Mouse (Mus musculus) neural tube, embryonic 11.5 days (tissue): ENCODE data around the gene Ccdc158. TPM values are rescaled to one million over a fixed set of nuclear protein-coding genes. Genes with fewer than 3 reads are reported as not detected.
A peak's percentile ranks its signal among the peaks of the same experiment; 100 is the strongest.

Experiments used
- ATAC-seq: fragments of 200-750 bp; cut with Nextera tagmentation; 2 replicates; pipeline ENCODE4 v1.8.0; 2017; ENCODE audit warnings: moderate number of reproducible peaks, mild to moderate bottlenecking, moderate TSS enrichment, moderate library complexity; ENCODE audit not compliant: insufficient read depth, low FRiP score, low TSS enrichment
- DNase-seq: peaks from one replicate; pipeline ENCODE4 v3.0.0-alpha.2; 2015; ENCODE audit warnings: low spot score
- H3K27ac ChIP-seq: fragments of 300-500 bp; sonication (generic); 2 replicates; pipeline ENCODE4 v1.5.1; 2014; ENCODE audit warnings: low read depth, mild to moderate bottlenecking, low read length
- H3K27me3 ChIP-seq: fragments of 300-500 bp; sonication (generic); 2 replicates; pipeline ENCODE4 v1.6.1; 2014; ENCODE audit warnings: mild to moderate bottlenecking, low read length, mixed read lengths; ENCODE audit not compliant: control insufficient read depth, insufficient read depth
- H3K36me3 ChIP-seq: fragments of 300-500 bp; sonication (generic); 2 replicates; pipeline ENCODE4 v1.6.1; 2014; ENCODE audit warnings: mild to moderate bottlenecking, low read length, moderate library complexity, mixed read lengths; ENCODE audit not compliant: control insufficient read depth, insufficient read depth
- H3K4me1 ChIP-seq: fragments of 300-500 bp; sonication (generic); 2 replicates; pipeline ENCODE4 v1.6.1; 2014; ENCODE audit warnings: low read length, mixed read lengths; ENCODE audit not compliant: control insufficient read depth, insufficient read depth
- H3K4me2 ChIP-seq: fragments of 300-500 bp; sonication (generic); 2 replicates; pipeline ENCODE4 v1.6.1; 2014; ENCODE audit warnings: low read depth, mild to moderate bottlenecking, moderate library complexity
- H3K4me3 ChIP-seq: fragments of 300-500 bp; sonication (generic); 2 replicates; pipeline ENCODE4 v1.5.1; 2014; ENCODE audit warnings: low read depth, low read length
- H3K9ac ChIP-seq: fragments of 300-500 bp; sonication (generic); 2 replicates; pipeline ENCODE4 v1.6.1; 2014; ENCODE audit warnings: mild to moderate bottlenecking, low read length
- H3K9me3 ChIP-seq: fragments of 300-500 bp; sonication (generic); 2 replicates; pipeline ENCODE4 v1.6.1; 2016; ENCODE audit warnings: low read length; ENCODE audit not compliant: control insufficient read depth
- WGBS: fragments of 180-500 bp; shearing (Covaris S2); extraction: QIAGEN DNeasy Blood & Tissue Kit; methylation state at CpG from one replicate; pipeline ENCODE4 v1.1.7; 2014; 5-methylcytosine and 5-hydroxymethylcytosine counted together
- polyA plus RNA-seq: library from polyadenylated mRNA; unstranded; fragments of >200 nt; fragmentation: Nextera tagmentation; extraction: Ambion mirVana; gene quantifications from 2 replicates; pipeline ENCODE4 v1.2.1, GENCODE M21; 2014

The Ccdc158 gene
- polyA plus RNA-seq, 1 experiment from 2014 or later = 0.77 TPM

- no peak for ATAC-seq
- 88% methylated on average over 8 of the region's 8 CpGs for WGBS
Measured at GRCm38 (mm10) chr5:92596865-92597264, 78.2 kb downstream of the Ccdc158 start.

GRCm38 (mm10) chr5:92595026-92595425 lies 80.0 kb downstream of the Ccdc158 start:
- ATAC-seq (no peak), DNase-seq (peak; percentile 4)
- no peak overlapping the region for H3K4me3 ChIP-seq
- H3K4me1 ChIP-seq = no peaks in the 10 kb centered on the region
- WGBS = 85% methylated on average over 5 of the region's 5 CpGs
- H3K27me3 ChIP-seq = no peaks in the 10 kb centered on the region
- no peak overlapping the region for H3K9ac ChIP-seq
- H3K36me3 ChIP-seq = no peaks in the 10 kb centered on the region
- no peaks in the 10 kb centered on the region for H3K9me3 ChIP-seq
- no peak overlapping the region for H3K27ac ChIP-seq
- H3K4me2 ChIP-seq = no peak overlapping the region

More at GRCm38 (mm10) chr5:92596865-92597264, 78.2 kb downstream of the Ccdc158 start:
- no peaks in the 10 kb centered on the region for H3K4me1 ChIP-seq
- no peak overlapping the region for H3K27ac ChIP-seq
- H3K4me3 ChIP-seq = no peak overlapping the region
- H3K9me3 ChIP-seq = no peaks in the 10 kb centered on the region
- no peak for DNase-seq
- no peaks in the 10 kb centered on the region for H3K27me3 ChIP-seq
- no peaks in the 10 kb centered on the region for H3K36me3 ChIP-seq
- no peak overlapping the region for H3K9ac ChIP-seq
- H3K4me2 ChIP-seq = no peak overlapping the region

- Histone ChIP-seq H3K9ac (no peak overlapping the region), H3K9me3 (no peaks in the 10 kb centered on the region), H3K36me3 (no peaks in the 10 kb centered on the region), H3K27ac (no peak overlapping the region), H3K27me3 (no peaks in the 10 kb centered on the region), H3K4me2 (no peak overlapping the region), H3K4me1 (no peaks in the 10 kb centered on the region), H3K4me3 (no peak overlapping the region)
- ATAC-seq = no peak
- peak; percentile 8 for DNase-seq
- 47% methylated on average over 10 of the region's 10 CpGs for WGBS
Measured at GRCm38 (mm10) chr5:92585932-92586331, 89.1 kb downstream of the Ccdc158 start.

GRCm38 (mm10) chr5:92579559-92579958 lies 95.5 kb downstream of the Ccdc158 start:
- Histone ChIP-seq H3K9me3 (no peaks in the 10 kb centered on the region), H3K4me1 (no peaks in the 10 kb centered on the region), H3K36me3 (no peaks in the 10 kb centered on the region), H3K4me3 (no peak overlapping the region), H3K27me3 (no peaks in the 10 kb centered on the region), H3K9ac (no peak overlapping the region), H3K4me2 (no peak overlapping the region), H3K27ac (no peak overlapping the region)
- no peak for ATAC-seq
- no peak for DNase-seq
- 91% methylated on average over 14 of the region's 14 CpGs for WGBS

- no peak overlapping the region for H3K4me3 ChIP-seq
- ATAC-seq (no peak), DNase-seq (no peak)
- no peaks in the 10 kb centered on the region for H3K9me3 ChIP-seq
- no peak overlapping the region for H3K9ac ChIP-seq
- no peak overlapping the region for H3K4me2 ChIP-seq
- H3K4me1 ChIP-seq = no peaks in the 10 kb centered on the region
- WGBS = 87% methylated on average over 4 of the region's 4 CpGs
- H3K27ac ChIP-seq = no peak overlapping the region
- no peaks in the 10 kb centered on the region for H3K27me3 ChIP-seq
- no peaks in the 10 kb centered on the region for H3K36me3 ChIP-seq
Measured at GRCm38 (mm10) chr5:92571232-92571631, 103.8 kb downstream of the Ccdc158 start.

- 84% methylated on average over 13 of the region's 13 CpGs for WGBS
- DNase-seq = no peak
- Histone ChIP-seq H3K4me3 (no peak overlapping the region), H3K4me1 (no peaks in the 10 kb centered on the region), H3K9ac (no peak overlapping the region), H3K27ac (no peak overlapping the region), H3K27me3 (no peaks in the 10 kb centered on the region), H3K36me3 (no peaks in the 10 kb centered on the region), H3K4me2 (no peak overlapping the region), H3K9me3 (no peaks in the 10 kb centered on the region)
- no peak for ATAC-seq
Measured at GRCm38 (mm10) chr5:92562002-92562401, 113.1 kb downstream of the Ccdc158 start.

GRCm38 (mm10) chr5:92560201-92560600 lies 114.9 kb downstream of the Ccdc158 start:
- no peak for DNase-seq
- Histone ChIP-seq H3K36me3 (no peaks in the 10 kb centered on the region), H3K4me3 (no peak overlapping the region), H3K27ac (no peak overlapping the region), H3K4me2 (no peak overlapping the region), H3K9ac (no peak overlapping the region), H3K9me3 (no peaks in the 10 kb centered on the region), H3K27me3 (no peaks in the 10 kb centered on the region), H3K4me1 (no peaks in the 10 kb centered on the region)
- no peak for ATAC-seq
- 84% methylated on average over 2 of the region's 2 CpGs for WGBS

Other genes with a start within 250 kb of the Ccdc158 start
- 64.2 and 67.0 TPM in 2 replicates for gene Nup54, start 240.1 kb downstream of the Ccdc158 start, polyA plus RNA-seq
- 12.4 and 13.2 TPM in 2 replicates for gene Scarb2, start 168.4 kb downstream of the Ccdc158 start, polyA plus RNA-seq
- gene Fam47e, start 120.2 kb downstream of the Ccdc158 start, polyA plus RNA-seq = not detected in 2 replicates
- 9.0 and 10.7 TPM in 2 replicates for gene Stbd1, start 72.2 kb downstream of the Ccdc158 start, polyA plus RNA-seq
- gene Shroom3, start 8.2 kb upstream of the Ccdc158 start, polyA plus RNA-seq = 5.1 and 5.9 TPM in 2 replicates